Mouse (Mus musculus): Measurements from ENCODE around the gene Klhl29. TPM values are rescaled to one million over a fixed set of nuclear protein-coding genes. Genes with fewer than 3 reads are reported as not detected.
"Not testable (repeated sequence)": the region's sequence is repeated elsewhere in the genome, so short reads cannot be mapped to it uniquely, and the experiment has no call there.

Gene Klhl29
- total RNA-seq, 2 experiments from 2014 or later, result 1.9 to 3.4 TPM

DNA sequence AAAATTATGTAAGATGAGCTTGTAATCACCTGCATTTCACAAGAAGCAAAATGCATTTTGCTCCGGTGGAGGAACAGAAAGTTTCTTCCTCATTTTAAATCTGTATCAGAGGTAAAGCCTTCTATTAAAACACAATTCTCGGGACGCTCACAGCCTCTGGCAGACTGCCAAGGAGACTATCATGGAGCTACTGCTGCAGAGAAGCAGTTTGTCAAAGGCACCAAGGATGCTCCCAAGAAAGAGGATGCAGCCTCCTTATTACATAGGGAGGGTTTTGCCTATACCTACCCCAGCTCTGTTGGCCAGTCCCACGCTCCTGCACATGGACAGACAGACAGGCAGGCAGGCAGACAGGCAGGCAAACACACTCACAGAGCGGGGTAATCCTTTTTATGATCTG, 16.4 kb downstream of the Klhl29 start:
- DNase-seq (ENCODE audit: low spot score), result peak; percentile 35

GRCm38 (mm10) chr12:5358497-5358896, 17.0 kb downstream of the Klhl29 start:
- no peak for DNase-seq (ENCODE audit: low spot score)

- no peak for DNase-seq (ENCODE audit: low spot score)
These were observed 22.1 kb downstream of the Klhl29 start for GRCm38 (mm10) chr12:5353416-5353815.

- DNase-seq (ENCODE audit: low spot score), result no peak
These were observed 22.7 kb downstream of the Klhl29 start for GRCm38 (mm10) chr12:5352771-5353170.

GRCm38 (mm10) chr12:5350491-5351285, 24.8 kb downstream of the Klhl29 start:
- no peak for DNase-seq (ENCODE audit: low spot score)

DNA sequence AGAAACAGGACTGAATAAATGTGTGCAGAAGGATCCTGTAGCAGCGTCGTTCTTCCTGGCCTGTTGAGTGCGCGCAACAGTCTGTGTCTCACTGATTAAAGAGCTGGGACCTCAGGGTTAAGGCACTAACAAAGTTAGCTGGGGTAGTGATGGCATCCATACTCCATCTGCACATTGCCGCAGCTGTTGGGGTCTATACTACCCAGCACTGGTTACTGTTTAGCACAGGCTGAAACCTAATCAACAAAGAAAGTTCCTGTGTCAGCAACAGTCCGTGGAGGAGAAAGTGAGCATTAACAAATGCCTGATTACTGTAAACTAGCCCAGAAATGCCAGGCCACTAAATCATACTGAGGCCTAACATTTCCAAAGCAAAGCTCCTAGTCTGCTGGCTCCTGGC, 30.4 kb downstream of the Klhl29 start:
- DNase-seq (ENCODE audit: low spot score), result no peak

- not testable (repeated sequence) for DNase-seq (ENCODE audit: low spot score)
These were observed 31.0 kb downstream of the Klhl29 start for GRCm38 (mm10) chr12:5344457-5344856.

GRCm38 (mm10) chr12:5340151-5340603, 35.3 kb downstream of the Klhl29 start:
- no peak for DNase-seq (ENCODE audit: low spot score)

- DNase-seq (ENCODE audit: low spot score), result peak; percentile 51
These were observed 38.4 kb downstream of the Klhl29 start for GRCm38 (mm10) chr12:5336927-5337712.

DNA sequence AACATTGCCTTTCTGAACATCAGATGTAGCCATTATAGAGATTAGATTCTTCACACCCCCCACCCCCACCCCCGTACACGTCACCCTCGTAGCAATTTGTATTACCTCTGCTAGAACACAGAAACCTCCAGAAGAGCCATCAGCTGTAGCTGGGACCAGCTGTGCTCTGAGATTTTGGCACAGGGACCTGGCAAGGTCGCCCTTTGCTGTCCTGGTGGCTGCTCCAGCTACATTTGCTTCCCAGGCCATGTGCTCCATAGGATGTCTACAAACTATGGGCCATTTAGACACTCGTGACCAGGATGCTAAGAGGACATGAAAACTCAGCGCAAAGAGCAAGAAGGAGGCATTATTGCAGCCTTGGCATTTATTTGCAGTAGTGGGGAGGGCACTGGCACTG, 39.2 kb downstream of the Klhl29 start:
- DNase-seq (ENCODE audit: low spot score), result peak; percentile 60

DNA sequence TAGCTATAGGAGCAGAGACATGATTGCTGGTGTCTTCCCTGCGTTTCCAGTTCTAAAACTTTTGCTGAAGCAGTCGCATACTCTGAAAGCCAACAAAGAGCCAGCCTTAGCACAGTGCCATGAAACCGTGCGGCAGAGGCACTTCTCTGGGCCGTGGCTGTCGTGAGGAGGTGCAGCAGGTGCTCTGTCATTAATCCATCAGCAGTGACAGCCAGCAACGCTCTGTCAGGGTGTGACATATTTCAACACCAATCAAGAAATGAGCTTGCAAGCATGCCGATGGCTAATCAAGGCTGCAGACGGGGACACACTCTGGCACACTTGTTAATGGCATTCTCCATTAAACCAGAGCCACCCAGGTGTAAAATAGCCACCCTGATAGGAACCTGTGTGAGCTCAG, 40.5 kb downstream of the Klhl29 start:
- peak; percentile 51 for DNase-seq (ENCODE audit: low spot score)

GRCm38 (mm10) chr12:5334175-5334574, 41.3 kb downstream of the Klhl29 start:
- DNase-seq (ENCODE audit: low spot score), result no peak

DNA sequence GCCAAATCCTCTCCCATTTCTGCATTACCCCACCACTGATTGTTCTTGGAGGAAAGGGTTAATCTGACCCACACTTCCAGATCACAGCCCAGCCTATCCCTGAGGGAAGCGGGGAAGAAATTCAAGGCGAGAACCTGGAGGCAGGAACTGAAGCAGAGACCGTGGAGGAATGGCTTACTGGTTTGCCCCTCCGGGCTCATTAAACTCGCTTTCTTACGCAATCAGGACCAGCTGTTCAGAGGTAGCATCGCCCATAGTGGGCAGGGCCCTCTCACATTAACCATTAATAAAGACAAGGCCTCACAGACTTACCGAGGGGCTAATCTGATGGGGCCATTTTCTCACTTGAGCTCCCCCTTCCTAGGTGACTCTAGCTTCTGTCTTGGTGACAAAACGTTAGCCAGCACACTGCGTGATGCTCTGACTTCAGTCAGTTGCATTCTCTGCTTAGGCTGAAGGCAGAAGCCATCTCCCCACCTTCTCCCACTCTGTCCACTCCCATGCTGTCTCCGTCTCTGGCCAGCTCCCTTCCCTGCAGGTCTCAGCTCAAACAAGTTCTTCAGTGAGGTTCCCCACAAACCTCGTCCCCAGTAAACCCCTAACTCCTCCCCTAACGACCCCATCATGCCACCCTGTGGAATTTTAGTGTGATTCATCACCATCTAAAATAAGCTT, 43.5 kb downstream of the Klhl29 start:
- peak; percentile 55 for DNase-seq (ENCODE audit: low spot score)

- DNase-seq (ENCODE audit: low spot score), result no peak
These were observed 44.9 kb downstream of the Klhl29 start for GRCm38 (mm10) chr12:5330496-5331070.

- no peak for DNase-seq (ENCODE audit: low spot score)
These were observed 52.9 kb downstream of the Klhl29 start for GRCm38 (mm10) chr12:5322444-5323087.

GRCm38 (mm10) chr12:5321017-5321416, 54.5 kb downstream of the Klhl29 start:
- DNase-seq (ENCODE audit: low spot score), result no peak

DNA sequence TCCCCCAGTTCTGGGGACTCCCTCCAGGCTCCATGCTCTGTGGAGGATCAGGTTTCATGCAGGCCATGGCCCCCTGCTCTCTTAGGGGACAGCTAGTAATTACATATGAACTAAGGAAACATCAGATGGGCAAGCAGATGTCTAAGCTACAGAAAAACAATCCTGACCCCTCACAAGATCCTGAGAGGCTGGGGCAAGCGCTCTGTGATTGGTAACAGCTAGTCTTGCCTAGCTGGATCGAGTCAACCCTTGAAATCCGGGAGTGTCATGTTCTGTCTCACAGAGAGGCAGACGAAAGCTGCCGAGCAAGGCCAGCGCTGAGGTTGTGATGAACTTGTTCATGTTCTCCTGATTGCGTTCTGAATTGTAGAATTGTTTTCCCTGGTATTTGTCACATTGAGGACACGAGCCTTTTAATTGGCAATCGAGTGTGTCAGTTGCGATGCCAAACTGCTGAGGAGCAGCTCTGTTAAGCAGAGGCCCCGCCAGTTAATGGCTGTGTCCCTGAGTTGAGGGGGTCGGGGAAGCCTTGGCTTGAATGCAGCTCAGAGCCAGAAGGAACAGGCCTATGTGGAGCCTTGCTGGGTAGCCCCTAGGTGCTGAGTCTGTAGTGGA, 56.0 kb downstream of the Klhl29 start:
- DNase-seq (ENCODE audit: low spot score), result no peak

GRCm38 (mm10) chr12:5316029-5316567, 59.4 kb downstream of the Klhl29 start:
- DNase-seq (ENCODE audit: low spot score), result no peak

DNA sequence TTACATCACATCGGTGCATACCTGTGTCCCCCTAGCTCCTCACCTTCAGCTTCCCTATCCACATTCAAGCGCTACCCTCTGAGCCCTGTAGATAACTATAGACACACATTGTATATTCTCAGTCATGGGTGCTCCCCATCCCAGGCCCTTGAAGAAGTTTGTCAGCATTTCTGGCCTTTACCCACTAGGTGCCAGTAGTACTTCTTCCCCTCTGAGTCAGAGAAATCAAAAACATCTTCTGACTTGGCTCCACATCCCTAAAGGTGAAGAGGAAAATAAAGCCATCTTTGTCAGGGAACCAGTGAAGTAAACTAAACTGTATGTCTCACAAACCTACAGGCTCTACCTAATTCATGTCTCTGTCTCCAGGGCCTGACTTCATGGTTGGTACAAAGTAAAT, 67.6 kb downstream of the Klhl29 start:
- no peak for DNase-seq (ENCODE audit: low spot score)

- DNase-seq (ENCODE audit: low spot score), result no peak
These were observed 70.0 kb downstream of the Klhl29 start for GRCm38 (mm10) chr12:5305466-5305865.
